Mouse (Mus musculus) CH12F3 (cell line): ENCODE data around the gene Rab11fip4.

Experiments
- in situ Hi-C: fragments of 300-500 bp; cut with MboI; formaldehyde crosslinking; loops from 2 replicates; pipeline ENCODE4 v1.14.3; 2020; ENCODE audit warnings: low sequenced_read_pairs

Rab11fip4 gene

DNA sequence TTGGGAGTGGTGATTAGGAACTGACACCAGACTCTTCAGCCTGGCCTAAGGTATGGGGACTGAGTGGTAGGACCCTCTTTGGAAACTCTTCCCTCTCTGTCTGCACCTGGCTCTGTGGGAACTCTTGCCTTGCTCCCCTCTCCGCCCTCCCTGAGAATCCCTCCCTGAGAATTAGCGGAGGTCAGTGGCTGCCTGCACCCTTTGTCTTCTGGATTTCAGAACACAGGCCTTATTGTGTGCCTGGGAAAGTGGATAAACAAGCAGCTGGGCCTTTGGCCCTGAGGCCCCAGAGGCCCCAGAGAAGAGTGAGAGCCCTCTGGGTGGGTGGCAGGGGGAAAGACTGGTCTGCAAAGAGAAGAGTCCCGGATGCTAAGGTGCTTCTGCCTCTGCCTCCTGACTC lies 22.1 kb downstream of the Rab11fip4 start:
- in situ Hi-C loops, result no loop called here

DNA sequence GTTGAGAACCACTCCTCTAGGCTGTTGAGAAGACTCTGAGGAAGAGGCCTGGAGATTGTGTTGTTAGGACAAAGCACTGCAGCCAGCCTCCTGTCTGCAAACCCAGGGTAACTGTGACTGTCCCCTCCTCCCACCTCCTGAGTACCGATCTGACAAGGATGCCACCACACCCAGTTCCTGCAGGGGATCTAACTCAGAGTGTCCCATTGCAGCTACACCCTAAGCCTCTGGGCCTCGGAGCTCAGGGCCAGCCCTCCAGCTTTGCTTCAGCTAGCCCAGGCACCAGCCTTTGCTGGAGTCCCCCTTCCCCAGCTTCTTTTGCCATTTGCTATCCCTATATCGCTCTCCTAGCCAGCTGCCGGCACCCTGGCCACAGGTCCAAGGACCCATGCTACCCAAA lies 22.7 kb downstream of the Rab11fip4 start:
- in situ Hi-C loops, result no loop called here

DNA sequence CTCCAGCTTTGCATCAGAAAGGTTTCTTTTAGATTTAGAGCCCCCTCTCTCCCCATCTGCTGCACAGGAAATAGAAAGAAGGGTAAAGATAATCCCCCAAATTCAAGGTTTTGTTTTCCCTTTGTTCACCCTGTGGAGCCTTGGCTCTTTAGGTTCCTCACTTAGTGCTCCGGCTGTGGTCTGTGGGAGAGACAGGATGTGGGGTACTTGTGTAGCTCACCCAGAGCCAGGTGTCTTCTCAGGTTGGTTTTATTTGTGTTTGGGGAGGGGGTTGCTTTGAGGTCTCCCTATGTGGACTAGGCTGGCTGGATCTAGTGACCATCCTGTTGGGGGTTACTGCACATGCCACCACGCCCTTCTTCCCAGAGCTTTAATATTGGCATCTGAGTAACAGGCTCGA lies 23.9 kb downstream of the Rab11fip4 start:
- in situ Hi-C loops, result no loop called here

DNA sequence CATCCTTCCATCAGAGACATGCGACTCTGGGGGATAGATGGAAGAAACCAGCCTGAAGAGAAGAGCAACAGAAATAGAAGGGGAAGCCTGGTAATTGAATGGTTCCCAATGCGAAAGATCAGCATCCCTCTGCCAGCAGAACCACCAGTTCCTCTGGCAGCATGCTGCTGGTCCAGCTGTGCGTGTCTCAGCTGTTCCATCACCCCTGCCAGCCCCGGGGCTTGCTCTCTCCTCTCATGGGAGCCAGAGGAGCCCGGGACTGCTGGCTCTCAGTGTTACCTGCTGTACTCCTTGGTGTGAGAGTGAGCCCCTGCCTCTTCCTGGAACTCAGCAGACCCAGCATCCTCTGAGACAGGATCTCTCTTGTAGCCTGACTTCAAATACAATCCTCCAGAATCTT lies 24.9 kb downstream of the Rab11fip4 start:
- in situ Hi-C loops, result no loop called here

DNA sequence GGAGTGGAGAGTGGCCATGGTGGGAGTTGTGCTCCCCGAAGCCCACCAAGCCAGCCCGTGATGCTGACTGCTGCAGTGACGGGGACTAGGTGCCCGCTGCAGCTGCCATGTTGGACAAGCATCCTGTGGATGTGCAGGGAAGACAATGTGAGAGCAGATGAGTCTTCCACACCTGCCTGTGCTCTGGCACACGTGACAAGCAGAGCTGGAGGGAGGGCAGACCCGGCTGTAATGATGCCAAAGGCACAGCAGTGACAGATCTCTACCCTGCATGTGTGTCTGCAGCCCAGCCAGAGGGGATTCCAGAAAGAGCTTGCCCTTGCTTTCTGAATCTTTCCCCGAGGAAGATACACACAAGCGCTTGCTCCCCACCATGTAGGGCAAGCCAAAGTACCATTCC lies 27.0 kb downstream of the Rab11fip4 start:
- in situ Hi-C loops, result no loop called here

DNA sequence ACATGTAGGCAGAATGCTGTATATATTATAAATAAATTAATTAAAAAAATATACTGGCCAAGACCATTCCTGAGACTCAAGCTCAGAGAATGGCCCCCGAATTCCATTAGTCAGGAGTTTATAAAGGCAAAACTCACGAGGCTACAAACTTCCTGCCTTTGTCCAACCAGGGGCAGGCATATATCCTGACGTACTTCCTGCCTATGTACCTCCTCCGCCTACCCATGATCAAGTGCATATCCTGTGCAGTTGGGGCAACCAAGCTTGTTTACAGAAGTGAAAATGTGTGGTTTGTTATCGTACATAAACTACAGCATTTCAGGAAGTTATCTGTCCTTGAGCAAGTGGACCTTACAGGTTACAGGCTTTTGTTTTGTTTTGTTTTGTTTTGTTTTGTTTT lies 32.0 kb downstream of the Rab11fip4 start:
- in situ Hi-C loops, result no loop called here

DNA sequence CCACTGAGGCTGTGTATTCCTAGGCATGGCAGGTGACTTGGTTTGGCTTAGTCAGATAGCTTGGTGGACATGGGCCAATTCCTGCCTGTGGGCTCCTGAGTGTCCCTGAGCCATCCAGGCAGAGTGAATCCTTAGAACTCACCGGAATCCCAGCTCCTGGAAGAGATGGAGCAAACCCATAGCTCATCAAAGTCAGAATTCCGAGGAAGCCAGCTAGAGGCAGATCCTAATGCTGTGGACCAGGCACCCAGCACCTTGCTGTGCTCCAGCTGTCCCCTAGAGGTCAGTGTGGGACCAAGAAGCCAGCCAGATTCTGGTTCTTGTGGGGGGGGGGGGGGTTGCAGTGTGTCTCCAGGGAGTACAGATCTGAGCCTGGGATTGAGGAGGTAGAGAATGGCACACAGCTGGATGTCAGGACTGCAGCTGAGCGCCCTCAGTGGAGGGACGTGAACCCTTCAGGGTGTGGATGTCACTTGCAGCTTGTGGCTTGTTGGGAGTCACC lies 33.8 kb downstream of the Rab11fip4 start:
- in situ Hi-C loops, result loop anchor here (5.0 kb wide), 1 partner anchor 67 kb away; no protein-coding TSS in a partner anchor

DNA sequence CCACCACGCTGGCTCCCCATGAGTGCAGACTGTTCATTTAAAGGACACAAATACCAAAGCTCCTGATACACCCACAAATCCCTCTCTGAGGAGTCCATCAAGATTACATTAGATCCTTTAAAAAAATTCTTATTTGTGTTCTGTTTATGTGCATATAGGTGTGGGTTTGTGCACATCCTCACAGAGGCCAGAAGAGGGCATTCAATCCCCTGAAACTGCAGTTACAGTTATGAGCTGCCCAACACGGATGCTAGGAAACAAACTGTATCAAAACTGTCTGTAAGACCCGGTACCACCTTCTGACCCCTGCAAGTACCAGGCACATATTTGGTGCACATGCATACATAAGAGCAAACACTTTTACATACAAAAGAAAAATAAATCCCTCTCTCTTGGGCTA lies 37.7 kb downstream of the Rab11fip4 start:
- in situ Hi-C loops, result loop anchor here (5.0 kb wide), 1 partner anchor 64 kb away; no protein-coding TSS in a partner anchor

DNA sequence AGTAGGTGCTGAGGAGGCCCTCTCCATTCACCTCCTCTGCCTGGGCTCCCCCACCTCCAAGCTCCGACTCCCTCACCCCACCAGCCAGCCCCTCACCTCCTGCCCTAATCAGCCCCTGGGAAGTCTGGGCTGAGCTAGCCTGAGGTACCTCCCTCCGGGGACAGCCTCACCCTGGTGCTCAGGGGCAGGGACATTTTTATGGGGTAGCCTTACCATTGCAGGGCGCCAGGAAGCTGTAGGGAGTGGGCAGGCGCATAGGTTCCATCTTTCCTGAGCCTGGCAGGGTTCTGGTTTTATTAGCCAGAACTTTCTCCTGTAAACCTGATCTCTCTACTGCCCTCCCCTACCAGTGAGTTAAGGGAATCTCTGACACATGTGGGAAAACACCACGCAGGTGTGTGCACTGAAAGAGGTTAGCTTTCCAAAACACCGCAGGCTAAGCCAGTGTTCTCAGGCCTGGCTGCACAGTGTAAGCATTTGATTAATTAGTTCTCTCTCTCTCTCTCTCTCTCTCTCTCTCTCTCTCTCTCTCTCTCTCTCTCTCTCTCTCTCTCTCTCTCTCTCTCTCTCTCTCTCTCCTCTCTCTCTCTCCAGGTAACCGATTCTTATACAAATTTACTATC lies 38.9 kb downstream of the Rab11fip4 start:
- in situ Hi-C loops, result loop anchor here (5.0 kb wide), 1 partner anchor 62 kb away; no protein-coding TSS in a partner anchor

DNA sequence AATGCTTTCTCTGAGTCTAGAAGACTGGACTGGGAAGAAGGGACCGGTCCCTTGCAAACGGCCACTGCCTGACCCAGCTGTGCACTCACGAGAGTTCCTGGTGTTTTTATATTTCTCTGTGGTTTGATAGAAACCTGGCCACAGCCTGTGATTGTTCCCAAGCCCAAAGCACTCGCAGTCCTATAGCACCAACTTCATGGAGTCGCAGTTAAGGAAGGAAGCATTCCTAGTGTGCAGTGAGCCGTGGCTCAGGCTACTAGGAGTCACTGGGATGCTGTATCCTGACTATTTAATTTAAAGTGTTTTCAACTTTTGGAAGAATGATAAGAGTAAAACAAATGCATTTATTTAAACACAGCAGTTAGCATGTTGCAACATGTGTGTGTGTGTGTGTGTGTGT lies 39.5 kb downstream of the Rab11fip4 start:
- in situ Hi-C loops, result no loop called here

DNA sequence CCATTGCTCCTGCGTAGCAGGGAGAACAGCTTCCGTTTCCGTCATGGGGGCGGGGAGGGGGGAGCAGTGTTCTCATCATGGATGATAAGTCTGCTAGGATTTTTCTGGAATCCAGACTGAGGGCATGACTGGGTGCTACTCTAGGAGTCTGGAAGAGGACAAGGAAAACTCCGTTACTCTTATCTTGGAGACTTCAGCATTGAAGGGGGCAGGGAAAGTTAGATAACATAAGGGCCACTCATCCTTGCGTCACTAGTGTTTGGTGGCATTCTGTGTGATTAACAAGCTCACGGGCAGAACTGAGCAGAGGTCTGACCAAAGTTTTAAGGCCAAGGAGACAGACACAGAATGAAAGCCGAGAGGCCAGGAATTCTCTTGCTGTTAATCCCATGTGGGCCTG lies 42.4 kb downstream of the Rab11fip4 start:
- in situ Hi-C loops, result no loop called here

DNA sequence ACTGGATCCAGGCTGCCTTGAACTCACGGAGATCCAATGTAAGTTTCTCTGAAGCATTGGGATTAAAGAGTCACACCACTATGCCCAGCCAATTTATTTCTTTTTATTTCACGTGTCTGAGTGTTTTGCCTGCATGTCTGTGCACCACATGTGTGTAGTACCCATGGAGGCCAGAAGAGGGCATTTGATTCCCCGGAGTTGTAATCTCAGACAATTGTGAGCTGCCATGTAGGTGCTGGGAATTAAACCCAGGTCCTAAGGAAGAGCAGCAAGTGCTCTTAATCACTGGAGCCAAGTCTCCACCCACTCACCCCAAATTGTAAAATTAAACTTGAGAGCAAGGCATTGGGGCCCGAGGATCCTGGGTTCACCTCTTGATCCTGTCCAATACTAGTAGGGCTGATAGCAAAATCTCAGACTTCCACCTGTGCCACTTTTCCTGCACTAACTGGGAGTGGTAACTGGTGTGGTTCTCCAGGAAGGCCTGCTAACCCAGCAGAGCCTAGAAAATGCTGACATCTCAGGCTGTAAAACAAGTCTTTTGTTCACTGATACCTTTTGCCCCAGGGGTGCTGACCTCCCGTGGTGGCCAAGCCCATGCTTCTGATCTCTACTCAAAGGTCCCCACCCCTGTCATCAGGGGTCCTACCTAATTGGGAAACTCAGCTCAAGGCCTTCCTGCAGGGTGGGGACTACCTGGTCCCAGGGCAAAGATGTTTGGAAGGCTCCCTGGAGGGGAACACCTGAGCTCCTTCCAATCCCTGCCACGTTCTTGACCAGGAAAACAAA lies 44.8 kb downstream of the Rab11fip4 start:
- in situ Hi-C loops, result no loop called here

DNA sequence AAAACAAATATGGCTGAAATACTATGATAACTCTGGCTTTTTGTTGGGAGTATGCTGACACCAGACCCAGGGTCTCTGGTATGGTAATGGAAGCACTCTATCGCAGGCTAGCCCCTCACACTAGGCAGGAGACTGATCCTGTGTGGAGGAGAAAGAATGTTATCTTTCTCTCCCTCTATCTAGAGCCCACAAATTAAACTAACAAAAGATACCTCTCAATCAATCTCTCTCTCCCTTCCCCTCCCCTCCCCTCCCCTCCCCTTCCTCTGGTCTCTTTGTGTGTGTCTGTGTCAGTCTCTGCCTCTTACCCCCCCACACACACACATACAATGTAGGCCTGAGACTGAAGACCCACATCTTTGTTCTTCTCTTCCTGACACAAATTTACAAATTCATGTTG lies 45.5 kb downstream of the Rab11fip4 start:
- in situ Hi-C loops, result no loop called here

DNA sequence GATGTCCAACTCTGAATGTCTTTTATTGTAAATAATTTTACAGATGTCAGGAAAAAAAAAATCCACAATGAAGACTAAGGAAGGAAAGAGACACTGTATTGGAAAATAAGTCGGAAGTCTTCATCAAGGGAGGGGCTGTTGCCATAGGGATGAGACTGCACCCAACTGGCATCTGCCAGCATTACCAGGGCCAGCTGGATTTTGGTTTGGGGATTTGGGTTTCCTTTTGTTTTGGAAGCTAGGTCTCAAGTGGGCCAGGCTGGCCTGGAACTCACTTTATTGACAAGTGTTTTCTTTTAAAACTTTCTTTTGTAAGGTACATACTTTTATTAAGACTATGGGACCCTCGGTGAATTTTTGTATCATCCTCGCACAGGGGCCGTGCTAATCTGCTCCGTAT lies 47.7 kb downstream of the Rab11fip4 start:
- in situ Hi-C loops, result no loop called here

DNA sequence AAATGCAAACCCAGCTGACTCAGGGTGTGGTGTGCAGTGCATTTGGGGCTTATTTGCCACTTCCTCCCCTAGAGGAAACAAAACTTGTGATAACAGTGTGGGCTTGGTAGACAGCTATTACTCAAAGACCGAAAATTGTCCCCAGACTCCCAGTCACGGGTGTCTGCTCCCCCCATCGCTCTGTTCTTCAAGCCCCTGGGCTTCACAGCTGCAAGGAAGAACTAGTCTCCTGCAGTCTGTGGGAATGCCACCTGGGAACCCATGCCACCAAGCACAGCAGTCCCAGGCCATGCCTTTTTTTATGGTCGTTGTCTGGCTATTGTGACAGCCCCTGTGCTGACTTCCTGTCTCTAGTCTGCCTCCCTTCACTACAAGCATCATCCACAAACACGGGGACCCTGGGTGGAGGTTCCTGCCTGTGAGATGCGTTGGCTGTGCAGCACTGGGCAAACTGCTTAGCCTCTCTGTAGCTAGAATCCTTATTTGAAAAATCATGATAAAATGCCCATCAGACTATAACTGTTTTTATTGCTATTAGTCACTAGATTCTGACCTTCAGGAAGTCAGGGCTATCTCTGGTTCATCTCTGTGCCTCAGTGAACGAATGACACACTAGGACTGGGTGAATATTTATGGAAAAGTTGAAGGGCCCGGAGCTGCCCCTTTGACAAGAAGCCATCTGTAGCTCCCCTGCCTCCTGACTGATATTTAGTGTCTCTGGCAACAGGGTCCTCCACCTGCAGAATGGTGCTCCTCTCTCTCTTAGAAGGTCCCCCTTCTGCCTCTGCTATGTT lies 50.1 kb downstream of the Rab11fip4 start:
- in situ Hi-C loops, result no loop called here

DNA sequence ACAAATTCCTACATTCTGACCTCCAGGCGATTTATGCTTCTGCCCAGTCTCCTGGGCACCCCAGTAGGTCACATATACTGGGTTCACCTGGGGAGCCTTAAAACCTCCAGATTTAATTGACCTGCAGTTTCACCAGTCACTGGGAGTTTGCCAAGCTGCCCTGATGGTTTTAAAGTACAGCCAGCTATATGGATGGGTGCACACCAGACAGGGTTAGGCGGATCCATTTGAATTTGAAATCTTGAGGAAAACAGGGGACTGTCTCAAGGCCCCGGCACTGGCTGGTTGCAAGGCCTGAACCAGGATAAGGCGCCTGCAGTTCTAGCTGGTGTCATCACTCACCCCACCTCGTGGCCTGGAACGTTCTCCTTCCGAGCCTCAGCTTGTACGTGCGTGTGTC lies 52.7 kb downstream of the Rab11fip4 start:
- in situ Hi-C loops, result no loop called here

DNA sequence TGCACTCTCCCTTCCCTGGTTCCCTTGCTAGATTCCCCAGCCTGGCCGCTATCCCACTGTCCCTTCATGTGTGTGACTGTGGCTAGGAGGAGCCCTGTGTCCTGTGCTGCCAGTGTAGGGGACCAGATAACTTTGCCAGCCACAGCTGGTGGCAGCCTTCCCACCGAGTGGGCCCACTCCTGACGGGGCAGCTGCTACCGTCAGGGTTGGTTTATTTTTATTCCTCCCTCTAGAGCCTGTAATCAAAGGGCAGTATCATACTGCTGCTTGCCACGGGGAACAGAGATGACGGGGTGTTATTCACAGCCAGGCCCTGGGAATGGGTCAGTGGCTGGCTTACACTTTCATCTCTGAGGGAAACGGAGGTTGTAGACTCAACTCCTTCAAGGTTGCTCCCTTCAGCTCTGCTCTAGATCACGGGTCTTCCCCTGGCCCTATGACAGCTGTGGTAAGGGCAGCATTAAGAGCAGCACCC lies 53.7 kb downstream of the Rab11fip4 start:
- in situ Hi-C loops, result no loop called here

DNA sequence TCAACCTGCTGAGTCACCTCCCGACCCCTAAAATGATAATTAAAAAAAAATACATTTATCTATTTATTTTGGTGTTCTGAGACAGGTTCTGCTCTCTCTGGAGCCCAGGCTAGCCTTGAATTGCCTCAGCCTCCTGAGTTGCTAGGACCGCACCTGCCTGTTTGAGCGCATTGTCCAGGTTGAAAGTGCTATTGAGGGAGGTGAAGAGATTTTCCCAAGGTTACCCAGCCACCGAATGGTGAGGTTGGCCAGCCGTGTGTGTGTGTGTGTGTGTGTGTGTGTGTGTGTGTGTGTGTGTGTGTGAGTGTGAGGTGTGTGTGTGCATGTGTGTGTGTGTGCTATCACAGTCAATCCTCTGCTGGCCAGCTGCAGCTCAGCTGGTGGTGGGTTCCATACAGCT lies 55.0 kb downstream of the Rab11fip4 start:
- in situ Hi-C loops, result no loop called here

DNA sequence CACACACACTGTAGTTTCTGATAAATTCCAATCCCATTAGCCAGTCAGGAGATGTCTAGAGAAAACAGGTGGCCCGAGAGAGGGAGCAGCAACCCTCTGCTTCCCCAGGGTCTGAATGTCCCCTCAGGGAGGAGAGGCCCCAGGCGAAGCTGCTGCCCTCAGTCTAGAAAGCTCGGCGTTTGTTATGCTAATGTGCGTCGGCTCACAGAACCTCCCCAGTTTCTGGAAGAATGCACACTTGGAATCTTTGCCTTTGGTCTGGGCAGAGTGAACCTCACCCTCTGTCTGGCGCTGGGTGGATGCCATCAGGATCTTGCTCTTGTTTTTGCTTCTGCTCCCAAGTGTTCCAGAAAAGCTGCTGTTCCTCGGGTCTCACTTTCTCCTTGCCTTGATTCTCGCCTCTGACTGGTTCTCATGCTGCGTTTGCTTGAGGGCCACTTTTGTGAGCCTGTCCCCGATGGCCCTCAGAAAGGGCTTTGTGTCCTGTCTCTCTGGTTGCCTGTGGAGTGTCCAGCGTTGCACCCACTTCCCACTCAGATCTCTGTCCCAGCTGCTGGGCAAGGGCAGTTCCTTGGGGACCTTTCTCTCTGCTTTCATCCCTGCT lies 55.6 kb downstream of the Rab11fip4 start:
- in situ Hi-C loops, result no loop called here

DNA sequence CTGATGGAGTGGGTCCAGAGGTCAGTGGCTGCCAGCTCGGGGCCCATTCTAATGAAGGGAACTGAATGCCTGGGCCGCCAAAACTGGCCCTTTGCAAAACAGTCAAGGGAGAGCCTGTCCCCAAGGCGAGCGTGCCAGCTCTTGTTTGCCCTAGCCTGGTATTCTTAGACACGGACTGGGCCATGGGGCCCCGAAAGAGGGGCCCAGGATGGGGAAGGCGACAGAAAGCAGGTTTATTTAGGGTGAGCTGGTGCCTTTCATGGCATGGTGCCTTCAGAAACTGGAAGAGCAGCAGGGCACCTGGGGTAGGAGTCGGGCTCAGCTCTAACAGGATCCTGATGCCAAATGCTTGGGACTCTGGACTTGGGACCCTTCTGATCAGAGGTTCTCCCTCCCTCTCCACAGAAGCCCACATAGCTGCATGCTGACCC lies 56.1 kb downstream of the Rab11fip4 start:
- in situ Hi-C loops, result no loop called here

DNA sequence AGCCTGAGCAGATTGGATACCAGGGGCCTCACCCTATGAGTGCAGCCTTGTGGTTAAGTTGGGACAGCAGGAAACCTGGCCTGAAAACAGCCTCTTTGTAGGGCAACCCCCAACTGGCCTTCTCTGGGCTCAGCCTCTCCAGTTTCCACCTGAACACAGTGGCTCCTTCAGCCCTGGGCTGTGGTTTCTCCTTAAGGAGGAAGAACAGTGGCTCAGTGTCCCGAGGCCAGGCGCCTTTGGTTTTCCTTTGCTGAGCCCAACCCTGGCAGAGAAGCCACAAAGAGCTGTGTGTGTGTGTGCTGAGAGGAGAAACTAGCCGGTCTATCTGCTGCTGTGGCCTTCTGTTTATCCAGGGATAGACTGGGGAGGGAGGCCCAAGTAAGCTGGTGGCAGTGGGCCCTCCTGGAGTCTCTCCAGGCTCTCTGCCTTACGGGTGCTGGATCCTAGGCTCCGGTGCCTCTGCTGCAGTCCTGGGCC lies 59.4 kb downstream of the Rab11fip4 start:
- in situ Hi-C loops, result no loop called here
